ENCODE assay signal across 24 mouse cellular contexts in genomic region chr1:105314010-105314800, GRCm38 (mm10). TPM values are rescaled to one million over a fixed set of nuclear protein-coding genes. Genes with fewer than 3 reads are reported as not detected.
DNase-seq lines count a peak whose midpoint lies in the region; ATAC-seq and TF ChIP-seq lines count a peak whose summit lies in the region.
"Had no signal": no experiment of that assay in that cellular context is flagged by ENCODE, and none has a peak within 500 bp of the region (broad histone marks: within the 10 kb centered on the region; RNA-seq: fewer than 3 reads in every experiment).

No protein-coding gene starts in this region.

- H3K4me3 ChIP-seq in intestine, embryonic 15.5 days (replicated peaks), result no peak overlapping the region
- H3K4me3 ChIP-seq in intestine, postnatal 0 days (ENCODE audit: low read depth, low read length), result no peak overlapping the region
- H3K4me3 ChIP-seq: embryonic facial prominence, embryonic 12.5 days; embryonic facial prominence, embryonic 15.5 days; forebrain, embryonic 12.5 days; forebrain, embryonic 15.5 days; heart, adult 2 months; heart, embryonic 10.5 days; heart, embryonic 13.5 days; hindbrain, embryonic 12.5 days; hindbrain, embryonic 15.5 days had no signal

- peak; percentile 42 for DNase-seq in kidney, adult 9 months
- no peak for DNase-seq in kidney, postnatal 4 days
- DNase-seq in right cerebral cortex, postnatal 25 days, result no peak
- no peak for DNase-seq in ovary, postnatal 10 days (ENCODE audit: low spot score)
- DNase-seq: adrenal gland, adult 2 months; adrenal gland, postnatal 14 days; cerebellum, adult 11 months; cerebellum, adult 2 months; cerebellum, adult 9-11 months; cerebellum, postnatal 25 days; gastrocnemius, postnatal 25 days; heart, adult 2 months had no signal

- peak; percentile 83 for ATAC-seq in intestine, embryonic 15.5 days
- peak; percentile 77 for ATAC-seq in intestine, postnatal 0 days
- ATAC-seq: CD4-positive, CD25-positive, alpha-beta regulatory T cell, adult 4 months; forebrain, embryonic 15.5 days had no signal

- H3K27me3 ChIP-seq in intestine, embryonic 15.5 days (replicated peaks), result no peaks in the 10 kb centered on the region
- H3K27me3 ChIP-seq in intestine, postnatal 0 days (replicated peaks; ENCODE audit: control insufficient read depth, insufficient read depth, low read length), result no peaks in the 10 kb centered on the region
- H3K27me3 ChIP-seq: embryonic facial prominence, embryonic 12.5 days; embryonic facial prominence, embryonic 15.5 days; forebrain, embryonic 12.5 days; forebrain, embryonic 15.5 days; heart, embryonic 13.5 days; hindbrain, embryonic 12.5 days; hindbrain, embryonic 15.5 days had no signal

- H3K9ac ChIP-seq in intestine, embryonic 15.5 days, result no peak overlapping the region
- no peak overlapping the region for H3K9ac ChIP-seq in intestine, postnatal 0 days (ENCODE audit: low read depth, low read length)
- H3K9ac ChIP-seq: embryonic facial prominence, embryonic 12.5 days; embryonic facial prominence, embryonic 15.5 days; forebrain, embryonic 12.5 days; forebrain, embryonic 15.5 days; heart, embryonic 13.5 days; hindbrain, embryonic 12.5 days; hindbrain, embryonic 15.5 days had no signal

- no peak overlapping the region for H3K27ac ChIP-seq in intestine, embryonic 15.5 days
- H3K27ac ChIP-seq in intestine, postnatal 0 days (ENCODE audit: low read depth, low read length), result no peak overlapping the region
- H3K27ac ChIP-seq: embryonic facial prominence, embryonic 12.5 days; embryonic facial prominence, embryonic 15.5 days; forebrain, embryonic 12.5 days; forebrain, embryonic 15.5 days; heart, adult 2 months; heart, embryonic 10.5 days; heart, embryonic 13.5 days; hindbrain, embryonic 12.5 days; hindbrain, embryonic 15.5 days had no signal

- WGBS in intestine, embryonic 15.5 days, result 65% methylated on average over 3 of the region's 3 CpGs
- 48% methylated on average over 3 of the region's 3 CpGs for WGBS in intestine, postnatal 0 days

- H3K36me3 ChIP-seq in intestine, embryonic 15.5 days, result no peaks in the 10 kb centered on the region
- no peaks in the 10 kb centered on the region for H3K36me3 ChIP-seq in intestine, postnatal 0 days (ENCODE audit: control insufficient read depth, insufficient read depth)
- H3K36me3 ChIP-seq: embryonic facial prominence, embryonic 12.5 days; embryonic facial prominence, embryonic 15.5 days; forebrain, embryonic 12.5 days; forebrain, embryonic 15.5 days; heart, embryonic 10.5 days; heart, embryonic 13.5 days; hindbrain, embryonic 12.5 days; hindbrain, embryonic 15.5 days had no signal

- H3K9me3 ChIP-seq in intestine, embryonic 15.5 days, result no peaks in the 10 kb centered on the region
- H3K9me3 ChIP-seq in intestine, postnatal 0 days (ENCODE audit: control insufficient read depth), result no peaks in the 10 kb centered on the region
- H3K9me3 ChIP-seq: embryonic facial prominence, embryonic 12.5 days; embryonic facial prominence, embryonic 15.5 days; forebrain, embryonic 12.5 days; forebrain, embryonic 15.5 days; heart, embryonic 10.5 days; heart, embryonic 13.5 days; hindbrain, embryonic 12.5 days; hindbrain, embryonic 15.5 days had no signal

- peaks cover 8% of the 10 kb centered on the region for H3K4me1 ChIP-seq in intestine, embryonic 15.5 days (replicated peaks)
- 0 out of 2 replicates have a peak, but pooled peaks cover 13% of the 10 kb centered on the region for H3K4me1 ChIP-seq in intestine, postnatal 0 days (replicated peaks; ENCODE audit: control insufficient read depth, insufficient read depth, low read length)
- H3K4me1 ChIP-seq: heart, embryonic 10.5 days had no signal

- no peak overlapping the region for H3K4me2 ChIP-seq in intestine, embryonic 15.5 days (replicated peaks)
- no peak overlapping the region for H3K4me2 ChIP-seq in intestine, postnatal 0 days (replicated peaks; ENCODE audit: low read depth)
- H3K4me2 ChIP-seq: embryonic facial prominence, embryonic 12.5 days; embryonic facial prominence, embryonic 15.5 days; forebrain, embryonic 12.5 days; forebrain, embryonic 15.5 days; heart, embryonic 13.5 days; hindbrain, embryonic 12.5 days; hindbrain, embryonic 15.5 days had no signal

- no peak for TF ChIP-seq CTCF in intestine, postnatal 0 days (IDR thresholded peaks at IDR 0.05; ENCODE audit: low read depth)

RNA-seq across cellular contexts. Expression of gene Rnf152, which starts 42.3 kb away (rescaled TPM):
- polyA plus RNA-seq in intestine, embryonic 15.5 days (2015; fragmentation: Nextera tagmentation; extraction: Ambion mirVana), result 1.8 TPM in 2 replicates
- 1.8 and 2.1 TPM in 2 replicates for polyA plus RNA-seq in intestine, postnatal 0 days (2015; fragmentation: Nextera tagmentation; extraction: Ambion mirVana)
- polyA plus RNA-seq: C2C12 had no signal
